Mouse (Mus musculus): ENCODE data around the gene Spn.
"Not testable (repeated sequence)": the region's sequence is repeated elsewhere in the genome, so short reads cannot be mapped to it uniquely, and the experiment has no call there.

Gene Spn

DNA sequence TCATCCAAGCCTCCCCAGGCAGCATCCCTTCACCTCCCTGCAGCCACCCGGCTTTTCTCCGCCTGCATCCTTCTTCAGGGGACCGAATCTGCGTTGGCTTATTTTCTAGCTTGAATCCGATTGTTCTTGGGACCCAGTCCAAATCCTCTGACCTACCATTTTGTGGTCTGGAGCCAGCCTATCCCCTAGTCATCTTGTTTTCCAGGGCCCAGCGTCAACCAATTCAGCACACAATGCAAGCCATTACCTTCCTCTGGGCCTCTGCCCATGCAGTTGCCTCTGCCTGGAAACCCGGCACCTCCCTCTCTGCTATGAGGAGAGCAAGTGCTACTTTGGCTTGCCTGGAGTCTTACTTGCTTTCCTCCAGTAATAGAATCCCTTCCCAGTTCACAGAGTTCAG, 32.1 kb downstream of the Spn start:
- DNase-seq (ENCODE audit: extremely low spot score) = no peak

DNA sequence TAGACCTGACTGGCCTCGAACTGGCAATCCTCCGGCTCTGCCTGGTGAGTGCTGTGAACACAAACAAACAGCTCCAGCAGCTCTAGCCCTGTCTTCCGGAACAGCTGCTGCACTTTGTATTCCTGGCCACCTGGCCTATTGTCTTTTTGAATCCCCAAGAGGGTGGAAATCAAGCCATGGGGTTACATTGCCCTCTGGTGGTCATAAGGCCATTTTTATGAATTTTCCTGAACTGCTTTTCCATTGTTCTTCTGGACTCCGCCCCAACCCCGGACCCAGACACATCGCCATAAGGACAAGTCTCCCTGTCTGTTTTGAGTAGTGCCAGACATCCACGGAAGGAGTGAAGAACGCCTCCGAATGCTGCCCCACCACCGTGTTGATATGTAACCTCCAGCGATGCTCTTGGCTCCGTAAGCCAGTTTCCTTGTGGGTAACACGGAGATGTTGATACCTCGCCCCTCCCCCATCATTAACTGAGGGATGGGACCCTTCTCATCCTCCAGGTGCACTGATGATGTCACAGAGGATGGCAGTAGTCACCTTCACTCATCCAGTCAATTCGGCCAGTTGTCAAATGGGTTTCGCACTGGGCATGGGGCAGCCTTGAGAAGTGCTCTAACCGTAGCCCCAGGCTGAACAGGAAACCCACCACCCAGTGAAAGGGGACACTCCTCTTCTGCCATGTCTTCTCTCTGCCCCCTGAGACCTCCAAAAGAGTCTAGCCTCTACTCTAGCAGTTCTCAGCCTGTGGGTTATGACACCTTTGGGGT, 32.9 kb downstream of the Spn start:
- peak; percentile 91 for DNase-seq (ENCODE audit: extremely low spot score)

DNA sequence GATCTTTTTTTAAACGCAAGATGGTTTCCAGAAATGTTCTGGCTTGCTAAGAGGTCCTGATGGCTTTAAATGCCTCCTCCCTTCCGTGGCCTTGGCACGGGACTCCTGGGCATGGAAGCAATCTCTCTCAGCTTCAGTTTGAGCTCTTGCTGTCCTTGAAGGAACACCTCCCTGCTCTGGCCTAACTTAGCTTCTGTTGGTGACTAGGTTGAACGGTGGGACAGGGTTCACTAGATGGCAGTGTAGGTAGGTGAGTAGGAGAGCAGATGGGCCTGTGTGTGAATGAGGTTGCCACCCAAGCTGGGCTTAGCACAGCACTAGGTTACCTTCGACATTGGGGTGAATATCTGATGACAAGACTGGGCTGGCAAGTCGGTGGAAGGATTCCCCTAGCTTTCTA, 33.7 kb downstream of the Spn start:
- DNase-seq (ENCODE audit: extremely low spot score) = no peak

DNA sequence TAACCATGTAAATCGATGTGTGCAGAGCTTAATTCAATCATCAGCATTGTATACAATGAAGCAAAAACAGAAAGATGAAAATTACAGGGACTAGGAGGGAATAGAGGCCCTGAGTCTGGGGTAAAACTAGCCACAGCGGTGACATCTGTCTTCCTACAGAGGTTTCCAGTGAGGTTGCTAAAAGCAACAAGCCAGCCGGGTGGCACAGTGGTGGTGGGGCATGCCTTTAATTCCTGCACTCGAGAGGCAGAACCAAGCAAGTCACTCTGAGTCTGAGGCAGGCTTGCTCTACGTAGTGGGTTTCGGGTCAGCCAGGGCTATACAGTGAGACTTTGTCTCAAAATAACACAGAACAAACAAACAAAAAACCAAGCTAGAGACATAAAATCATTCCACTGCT, 35.5 kb downstream of the Spn start:
- no peak for DNase-seq (ENCODE audit: extremely low spot score)

DNA sequence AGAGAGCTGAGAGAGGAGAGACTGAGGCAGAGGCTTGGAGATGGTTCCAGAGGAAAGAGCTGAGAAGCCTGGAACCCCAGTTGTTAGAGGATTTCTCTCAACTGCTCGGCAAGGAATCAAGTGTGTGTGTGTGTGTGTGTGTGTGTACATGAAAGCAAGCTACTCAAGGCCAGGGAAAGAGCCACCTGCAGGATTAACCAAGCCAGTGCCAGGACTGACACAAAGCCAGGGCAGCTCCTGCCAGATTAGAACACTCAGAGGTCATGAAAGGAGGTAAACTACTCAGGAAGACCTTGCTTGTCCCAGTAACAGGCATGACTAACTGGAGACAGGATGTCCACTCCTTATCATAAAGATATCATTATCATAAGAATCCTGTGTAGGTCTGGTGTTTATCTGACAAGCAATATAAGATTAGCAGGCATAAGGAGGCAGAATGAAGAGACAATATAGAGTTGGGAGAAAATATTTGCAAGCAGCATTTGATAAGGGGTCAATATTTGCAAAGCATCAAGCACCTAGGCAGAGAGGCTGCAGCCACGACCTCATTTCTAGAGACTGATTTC, 36.1 kb downstream of the Spn start:
- no peak for DNase-seq (ENCODE audit: extremely low spot score)

DNA sequence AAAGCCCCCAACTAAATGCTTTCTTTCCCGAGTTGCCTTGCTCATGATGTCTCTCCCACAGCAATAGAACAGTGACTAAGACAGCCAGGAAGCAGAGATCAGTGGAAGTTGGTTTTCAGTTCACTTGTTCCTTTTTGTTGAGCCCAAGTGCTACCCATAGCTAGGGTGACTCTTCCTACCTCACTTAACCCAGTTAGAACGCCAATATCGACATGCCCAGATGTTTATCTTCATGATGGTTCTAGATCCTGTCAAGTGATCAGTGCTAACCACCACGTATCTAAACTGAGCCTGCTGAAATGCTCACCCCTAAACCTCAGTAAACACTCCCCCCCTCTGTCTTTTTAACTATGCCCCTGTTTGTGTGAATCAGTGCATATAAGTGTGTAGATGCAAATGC, 38.1 kb downstream of the Spn start:
- no peak for DNase-seq (ENCODE audit: extremely low spot score)

DNA sequence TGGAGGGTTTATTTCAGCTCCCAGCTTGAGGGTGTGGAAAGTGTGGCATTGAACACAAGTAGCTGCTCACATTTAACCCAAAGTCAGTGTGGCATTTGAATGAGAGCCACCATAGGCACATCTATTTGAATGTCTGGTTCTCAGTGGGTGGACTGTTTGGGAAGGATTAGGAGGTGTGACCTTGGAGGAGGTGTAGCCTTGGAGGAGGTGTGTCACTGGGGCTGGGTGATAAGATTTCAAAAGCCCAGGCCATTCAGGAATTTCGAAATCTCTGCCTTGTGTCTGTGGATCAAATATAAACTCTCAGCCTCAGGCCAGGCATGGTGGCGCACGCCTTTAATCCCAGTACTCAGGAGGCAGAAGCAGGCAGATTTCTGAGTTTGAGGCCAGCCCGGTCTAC, 38.7 kb downstream of the Spn start:
- no peak for DNase-seq (ENCODE audit: extremely low spot score)

DNA sequence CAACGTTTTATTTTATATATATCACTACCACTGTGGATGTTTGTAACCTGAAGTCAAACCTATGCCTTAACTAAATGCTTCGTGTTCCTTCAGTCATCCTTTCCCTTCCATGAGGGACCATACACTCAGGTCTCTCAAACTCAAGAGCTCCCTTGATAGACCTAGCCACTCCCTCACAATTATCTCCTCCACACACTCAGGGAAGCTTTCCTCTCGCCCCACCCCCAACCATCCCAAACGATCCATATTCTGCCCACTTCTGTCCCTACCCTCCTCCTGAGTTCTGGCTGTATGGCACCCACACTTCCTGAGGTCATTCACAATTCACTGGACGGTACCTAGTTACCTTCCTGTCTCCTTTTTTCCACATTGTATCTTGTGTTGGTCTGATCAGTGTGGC, 39.1 kb downstream of the Spn start:
- no peak for DNase-seq (ENCODE audit: extremely low spot score)

DNA sequence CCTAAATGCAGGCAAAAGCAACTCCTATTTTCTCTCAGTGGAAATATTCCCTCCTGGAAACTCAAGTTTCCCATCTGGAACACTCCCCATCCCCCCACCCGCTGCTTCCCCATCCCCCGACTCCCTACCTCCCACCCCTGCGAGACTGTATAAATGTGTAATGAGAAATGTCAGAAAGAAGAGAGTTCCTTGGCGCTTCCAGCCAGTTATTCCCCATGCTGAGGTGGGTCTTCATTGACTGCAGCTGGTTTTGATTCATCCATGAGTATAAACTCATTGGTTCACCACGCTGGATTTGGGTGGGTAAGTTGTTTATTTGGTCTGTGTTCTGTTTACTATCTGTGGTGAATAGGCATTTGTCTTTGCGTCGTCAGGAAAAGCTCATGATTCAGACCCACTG, 41.2 kb downstream of the Spn start:
- DNase-seq (ENCODE audit: extremely low spot score) = no peak

DNA sequence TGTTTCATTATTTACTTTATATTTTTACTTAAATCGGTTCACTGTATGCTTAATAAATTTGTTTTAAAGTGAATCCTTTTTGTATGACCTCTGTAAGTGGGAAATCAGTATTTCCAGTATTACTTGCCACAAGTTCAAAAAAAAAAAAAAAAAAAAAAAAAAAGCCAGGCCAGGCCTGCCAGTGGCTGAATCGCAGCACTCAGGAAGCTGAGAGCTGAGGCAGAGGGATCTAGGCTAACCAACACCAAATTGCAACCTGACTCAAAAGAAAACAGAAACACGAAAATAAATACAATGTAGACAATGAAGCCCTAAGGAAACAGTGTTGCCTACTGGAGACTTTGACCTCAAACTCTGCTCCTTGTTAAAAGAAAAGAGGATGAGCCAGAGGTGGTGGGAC, 43.7 kb downstream of the Spn start:
- no peak for DNase-seq (ENCODE audit: extremely low spot score)

DNA sequence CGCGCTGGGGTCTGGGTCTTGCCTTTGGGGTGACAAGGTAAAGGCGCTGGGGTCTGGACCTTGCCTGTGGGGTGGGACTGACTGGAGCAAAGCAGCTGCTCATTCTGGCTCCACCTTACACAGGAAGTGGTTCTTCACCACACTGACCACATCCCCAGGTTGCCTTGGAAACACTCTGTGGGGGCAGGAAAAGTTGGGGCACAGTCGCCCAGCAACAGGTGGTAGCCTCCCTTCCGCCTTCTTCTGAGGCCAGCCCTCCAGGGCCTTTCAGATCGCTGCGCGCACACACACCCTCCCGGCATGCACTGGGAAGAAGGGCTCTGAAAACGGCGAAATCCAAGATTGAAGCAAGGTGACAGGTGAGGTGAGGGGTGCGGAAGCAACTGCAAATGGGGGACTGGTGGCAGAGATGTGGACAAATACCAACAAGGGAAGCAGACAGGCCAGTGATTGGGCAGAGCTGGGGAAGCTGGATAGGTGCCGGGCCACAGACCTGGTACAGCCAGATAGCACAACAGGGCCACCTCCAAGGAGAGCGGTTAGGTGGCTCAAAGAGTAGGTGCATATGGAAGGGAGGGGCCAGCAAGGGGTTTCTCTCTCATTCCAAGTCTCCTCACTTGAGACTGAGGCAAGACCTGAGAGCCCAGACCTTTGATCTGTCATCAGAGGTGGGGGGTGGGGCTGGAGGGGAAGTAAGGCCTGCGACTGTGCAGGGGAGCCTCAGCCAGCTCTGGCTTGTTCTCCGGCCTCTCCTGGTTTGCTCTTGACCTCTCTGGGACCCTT, 46.3 kb downstream of the Spn start, which contains the start of gene AI467606:
TSS of gene AI467606 (plus strand) at position 246 of the 783 bp plus-strand sequence.
- DNase-seq (ENCODE audit: extremely low spot score) = no peak

DNA sequence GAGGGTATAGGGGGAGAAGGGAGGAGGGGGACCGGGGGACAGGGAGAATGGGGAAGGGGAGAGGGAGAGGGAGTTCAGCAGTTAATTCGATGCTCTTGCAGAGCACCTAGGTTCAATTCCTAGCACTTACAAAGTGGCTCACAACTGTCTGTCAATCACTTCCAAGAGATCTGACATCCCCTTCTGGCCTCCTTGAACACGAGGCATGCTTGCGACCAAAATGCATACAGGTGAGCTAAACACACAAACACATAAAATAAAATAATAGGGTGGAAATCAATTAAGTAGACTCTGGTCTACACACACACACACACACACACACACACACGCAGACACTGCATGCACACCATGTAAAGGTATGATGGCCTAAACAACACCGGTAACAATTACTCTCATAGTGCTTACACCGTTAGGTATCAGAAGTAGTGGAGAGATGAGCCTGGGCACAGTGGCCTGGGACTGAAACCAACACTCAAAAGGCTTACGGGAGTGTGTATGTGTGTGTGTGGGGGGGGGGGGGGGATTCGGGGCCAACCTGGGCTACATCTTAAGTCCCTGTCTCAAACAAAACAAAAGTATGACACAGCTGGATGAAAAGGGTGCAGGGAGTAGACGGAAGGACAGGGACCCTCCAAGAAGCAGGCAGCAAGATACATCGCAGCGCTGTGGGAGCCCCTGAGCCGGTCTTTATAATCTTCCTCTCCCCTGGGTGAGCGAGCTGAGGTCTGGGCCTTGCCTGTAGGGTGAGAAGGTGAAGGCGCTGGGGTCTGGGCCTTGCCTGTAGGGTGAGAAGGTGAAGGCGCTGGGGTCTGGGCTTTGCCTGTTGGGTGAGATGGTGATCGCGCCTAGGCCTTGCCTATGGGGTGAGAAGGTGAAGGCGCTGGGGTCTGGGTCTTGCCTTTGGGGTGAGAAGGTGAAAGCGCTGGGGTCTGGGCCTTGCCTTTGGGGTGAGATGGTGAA, 47.2 kb downstream of the Spn start:
- no peak for DNase-seq (ENCODE audit: extremely low spot score)

DNA sequence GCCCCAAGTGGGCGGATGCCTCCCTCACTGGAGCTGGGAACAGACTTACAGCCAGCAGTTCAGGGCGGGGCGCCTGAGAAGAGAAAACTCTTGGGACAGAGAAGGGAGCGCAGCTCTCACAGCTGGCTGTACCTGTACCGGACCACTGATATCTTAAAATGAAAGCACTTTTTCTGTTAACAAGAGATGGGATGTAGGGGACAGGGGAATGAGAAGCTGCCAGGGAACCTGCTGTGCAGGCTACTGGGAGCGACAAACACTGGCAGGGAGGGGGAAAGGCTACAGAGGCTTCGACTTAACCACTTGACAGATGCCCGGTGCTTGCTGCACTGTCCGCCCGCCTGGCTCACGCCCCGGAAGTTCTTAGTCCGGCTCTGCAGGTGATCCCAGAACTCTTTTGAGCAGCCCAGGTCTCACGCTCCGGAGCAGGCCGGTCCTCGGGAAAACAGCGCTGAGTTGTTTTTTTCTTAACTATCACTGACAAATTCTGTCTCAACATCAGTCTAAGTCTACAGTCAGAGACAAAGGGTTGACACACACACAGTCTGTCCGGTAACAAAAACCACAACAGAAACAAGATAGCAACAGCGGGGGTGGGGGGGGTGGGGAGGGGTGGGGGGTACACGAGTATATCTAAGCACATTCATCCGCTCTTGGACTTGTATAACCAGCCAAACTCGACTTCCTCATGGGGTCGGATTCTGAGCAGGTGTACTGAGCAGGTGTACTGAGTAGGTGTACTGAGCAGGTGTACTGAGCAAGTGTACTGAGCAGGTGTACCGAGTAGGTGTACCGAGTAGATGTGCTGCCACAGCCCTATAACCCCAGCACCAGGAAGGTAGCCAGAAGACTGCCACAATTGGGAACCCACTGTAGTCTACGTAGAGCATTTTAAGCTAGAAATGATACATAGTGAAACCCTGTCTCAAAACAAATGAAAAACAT, 48.5 kb downstream of the Spn start:
- DNase-seq (ENCODE audit: extremely low spot score) = no peak

DNA sequence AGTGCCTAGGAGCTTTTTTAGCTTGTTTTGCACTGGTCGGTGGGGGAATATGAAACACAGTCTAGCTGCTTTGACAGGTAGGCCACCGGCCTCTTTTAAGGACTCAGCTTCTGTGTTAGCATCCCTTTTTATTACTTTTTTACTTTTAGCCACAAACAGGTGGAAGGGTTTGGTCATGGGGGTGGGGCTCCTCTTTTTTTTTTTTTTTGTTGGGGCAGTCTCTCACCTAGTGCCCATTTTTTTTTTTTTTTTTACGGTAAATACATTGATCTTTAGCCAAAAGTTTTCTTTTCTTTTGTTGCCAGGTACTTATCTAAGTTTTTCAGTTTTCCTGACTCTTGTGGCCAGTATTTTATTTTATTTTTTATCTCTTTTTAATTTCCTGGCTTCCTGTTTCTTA, 49.5 kb downstream of the Spn start:
- DNase-seq (ENCODE audit: extremely low spot score) = no peak

DNA sequence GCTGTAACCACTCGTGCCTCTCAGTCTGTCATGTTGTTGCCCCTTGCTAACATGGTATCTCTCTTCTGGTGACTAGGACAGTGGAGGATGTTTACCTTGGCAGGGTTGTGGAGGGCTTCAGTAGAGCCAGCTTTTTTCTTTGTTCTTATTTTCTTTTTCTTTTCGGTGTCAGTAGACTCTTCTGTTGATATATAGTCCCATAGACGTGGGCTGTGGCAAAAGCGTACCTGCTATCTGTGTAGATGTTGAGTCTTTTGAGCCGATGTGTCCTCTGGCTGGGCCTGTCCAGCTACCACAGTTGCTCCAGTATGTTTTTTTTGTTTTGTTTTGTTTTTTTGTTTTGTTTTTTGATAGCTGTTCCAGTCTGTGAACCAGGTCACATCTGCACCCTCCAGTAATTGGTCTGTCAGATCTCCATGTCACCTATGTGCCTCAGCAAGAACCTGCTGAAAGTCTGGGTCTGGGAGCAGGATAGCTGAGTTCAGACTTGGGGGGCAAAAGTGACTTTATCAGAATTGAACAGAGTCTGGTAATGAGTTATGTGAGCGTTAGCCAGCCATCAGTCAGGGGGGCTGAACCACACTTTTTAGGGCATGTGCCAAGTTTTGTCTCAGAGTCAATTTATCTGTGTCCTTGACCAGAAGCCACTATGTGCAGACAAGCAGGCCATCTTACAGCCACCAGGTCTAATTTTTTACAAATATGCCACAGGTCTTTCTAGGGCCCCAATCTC, 50.2 kb downstream of the Spn start, which contains the start of gene Zg16:
TSS of gene Zg16 (minus strand) at position 51 of the 733 bp plus-strand sequence.
- not testable (repeated sequence) for DNase-seq (ENCODE audit: extremely low spot score)

DNA sequence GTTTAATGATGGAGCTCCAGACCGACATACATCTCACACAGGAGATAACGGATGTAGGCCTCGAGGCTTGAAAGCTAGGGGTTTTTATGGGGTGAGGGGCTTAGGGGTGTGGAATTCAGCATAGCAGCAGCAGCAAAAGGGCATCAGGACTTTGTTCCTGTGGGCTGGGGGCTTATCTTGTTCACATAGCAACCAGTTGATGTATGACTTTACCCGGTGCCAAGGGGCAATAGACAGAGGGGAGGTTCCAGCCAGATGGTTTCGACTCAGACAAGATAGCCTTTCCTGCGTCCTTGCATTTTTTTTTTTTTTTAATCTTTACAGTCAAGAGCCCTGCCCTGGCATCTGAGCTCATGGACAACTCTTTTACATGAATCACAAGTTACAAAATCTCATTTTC, 51.9 kb downstream of the Spn start:
- not testable (repeated sequence) for DNase-seq (ENCODE audit: extremely low spot score)

DNA sequence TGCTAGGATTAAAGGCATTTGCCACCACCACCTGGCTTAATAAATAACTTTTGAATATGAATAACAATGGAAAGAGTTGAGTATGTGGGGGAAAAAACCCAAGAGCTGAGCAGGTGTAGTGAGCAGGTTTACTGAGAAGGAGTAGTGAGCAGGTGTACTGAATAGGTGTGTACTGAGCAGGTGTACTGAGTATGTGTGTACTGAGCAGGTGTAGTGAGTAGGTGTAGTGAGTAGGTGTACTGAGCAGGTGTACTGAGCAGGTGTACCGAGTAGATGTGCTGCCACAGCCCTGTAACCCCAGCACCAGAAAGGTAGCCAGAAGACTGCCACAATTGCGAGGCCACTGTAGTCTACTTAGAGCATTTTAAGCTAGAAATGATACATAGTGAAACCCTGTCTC, 52.8 kb downstream of the Spn start:
- DNase-seq (ENCODE audit: extremely low spot score) = no peak

DNA sequence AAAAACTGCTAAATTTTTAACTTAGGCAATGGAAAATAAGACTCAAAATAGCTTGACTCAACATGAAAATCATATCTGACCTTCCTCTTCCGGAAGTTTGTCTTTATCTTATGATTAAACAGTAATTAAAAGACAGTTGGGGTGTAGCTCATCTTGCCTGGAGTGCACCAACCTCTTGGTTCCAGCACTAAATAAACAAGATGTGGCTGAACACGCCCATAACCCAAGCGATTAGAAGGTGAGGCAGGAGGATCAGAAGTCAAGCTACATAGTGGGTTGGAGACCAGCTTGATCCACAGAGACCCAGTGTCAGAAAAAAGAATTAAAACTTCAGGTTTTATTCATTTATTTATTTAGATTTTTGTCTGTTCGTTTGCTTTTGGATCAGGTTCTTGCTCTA, 53.9 kb downstream of the Spn start:
- no peak for DNase-seq (ENCODE audit: extremely low spot score)

DNA sequence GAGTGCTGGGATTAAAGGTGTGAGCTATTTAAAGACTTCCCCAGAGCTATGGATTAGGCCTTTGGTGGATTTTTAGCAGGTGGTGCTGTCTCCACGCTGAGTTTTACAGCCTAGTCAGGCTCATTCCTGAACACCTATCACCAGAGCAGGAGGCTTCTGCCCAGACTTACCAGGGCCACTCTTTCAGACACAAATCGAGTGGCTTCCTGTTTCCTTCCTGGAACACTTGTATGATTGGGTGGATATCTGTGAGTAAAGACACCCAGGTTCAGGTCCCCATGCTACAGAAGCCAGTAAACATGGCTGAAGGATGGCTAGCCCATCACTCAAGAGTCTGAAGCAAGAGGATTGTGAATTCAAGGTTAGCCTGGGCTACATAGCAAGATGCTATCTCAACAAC, 54.6 kb downstream of the Spn start:
- DNase-seq (ENCODE audit: extremely low spot score) = no peak

DNA sequence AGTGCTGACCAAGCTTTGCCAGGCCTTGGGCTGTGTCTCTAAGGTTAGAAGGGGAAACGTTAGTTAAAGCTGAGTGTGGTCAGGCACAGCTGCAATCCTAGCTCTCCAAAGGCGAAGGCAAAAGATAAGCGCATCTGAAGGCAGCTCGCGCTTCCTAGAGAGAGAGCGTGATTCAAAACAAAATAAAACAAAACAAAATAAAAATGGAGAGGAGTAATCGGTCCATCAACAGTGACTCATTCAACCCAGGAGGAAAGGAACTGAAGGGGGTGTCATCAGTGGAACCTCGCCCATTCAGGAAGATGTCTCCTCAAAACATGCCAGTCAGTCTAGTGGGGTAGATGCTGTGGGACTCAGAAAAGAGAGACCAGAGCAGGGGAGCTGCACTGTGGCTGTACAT, 55.4 kb downstream of the Spn start:
- DNase-seq (ENCODE audit: extremely low spot score) = no peak
